Mouse (Mus musculus): ENCODE measurements at regions not wholly inside any gene's neighbourhood (a gene's known extent, or its start where the extent isn't known, plus 50 kb on each side); places are given as distances from the start of the nearest gene placed in this dataset. TPM values are rescaled to one million over a fixed set of nuclear protein-coding genes. Genes with fewer than 3 reads are reported as not detected.

DNA sequence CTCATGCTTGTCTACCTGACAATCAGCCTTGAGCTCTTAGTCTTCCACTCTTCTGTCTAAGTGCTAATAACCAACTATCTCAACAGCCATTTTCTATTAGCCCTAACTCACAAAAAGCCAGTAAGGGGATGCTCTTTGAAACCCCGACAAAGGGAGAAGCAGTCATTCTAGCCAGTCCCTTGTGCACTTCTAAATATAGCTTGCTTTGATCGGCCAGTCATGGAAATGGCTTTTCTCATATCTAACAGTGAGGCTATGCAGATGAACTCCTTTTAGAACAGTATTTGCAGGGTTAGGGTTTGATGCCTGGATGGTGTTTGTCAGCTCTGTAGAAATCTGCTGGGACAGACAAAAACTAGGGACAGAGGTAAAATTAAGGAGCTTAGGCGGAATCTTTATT lies 54.5 kb upstream of the Arg1 start:
- no peak overlapping the region for H3K4me2 ChIP-seq (replicated peaks)
- ATAC-seq (ENCODE audit: low FRiP score) (no peak), DNase-seq (ENCODE audit: low spot score) (no peak)
- H3K27ac ChIP-seq, result no peak overlapping the region
- H3K4me1 ChIP-seq (replicated peaks; ENCODE audit: control insufficient read depth, insufficient read depth, low read length), result no peaks in the 10 kb centered on the region
- H3K36me3 ChIP-seq (replicated peaks; ENCODE audit: control insufficient read depth, insufficient read depth), result no peaks in the 10 kb centered on the region
- no peak overlapping the region for H3K4me3 ChIP-seq (replicated peaks; ENCODE audit: low read length)
- 87% methylated on average over 3 of the region's 3 CpGs for WGBS
- no peaks in the 10 kb centered on the region for H3K27me3 ChIP-seq (ENCODE audit: control insufficient read depth, insufficient read depth, low read length)
- no peaks in the 10 kb centered on the region for H3K9me3 ChIP-seq (ENCODE audit: control insufficient read depth, low read length)
- no peak overlapping the region for H3K9ac ChIP-seq

Small RNA genes in the stretch of these regions (microRNA-seq; reads per million reads assigned to microRNA genes)
- gene Gm22566, result not detected

Data from hindbrain, embryonic 14.5 days (tissue).